Mouse (Mus musculus) ovary, adult 18-20 months (tissue): ENCODE measurements around the gene Defb25.
A peak's percentile ranks its signal among the peaks of the same experiment; 100 is the strongest.
"Not testable (repeated sequence)": the region's sequence is repeated elsewhere in the genome, so short reads cannot be mapped to it uniquely, and the experiment has no call there.

Experiments used
- DNase-seq: peaks from one replicate; pipeline ENCODE4 v3.0.0; 2022; ENCODE audit warnings: low spot score, mixed read lengths

Defb25 gene

DNA sequence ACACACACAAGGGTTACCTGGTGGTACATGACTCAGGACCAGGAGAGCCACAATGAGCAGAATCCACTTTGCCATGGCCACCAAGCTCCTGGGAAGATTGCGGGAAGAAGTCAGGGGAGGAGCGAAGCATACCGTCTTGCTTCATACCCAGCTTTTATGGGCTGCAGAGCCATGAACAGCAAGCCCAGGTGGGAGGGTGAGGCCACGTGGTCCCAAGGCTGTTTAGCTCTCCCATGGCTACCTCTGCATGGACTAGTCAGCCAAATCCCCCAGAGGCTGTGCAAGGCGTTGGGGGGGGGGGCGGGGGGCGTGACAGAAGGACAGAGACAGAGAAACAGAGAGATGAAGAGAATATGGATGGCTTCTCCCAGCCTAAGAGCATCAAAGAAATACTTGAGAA is at the start of gene Defb25:
Gene Defb25 (minus strand): TSS at position 101 of the 400 bp plus-strand sequence.
- no peak for DNase-seq

DNA sequence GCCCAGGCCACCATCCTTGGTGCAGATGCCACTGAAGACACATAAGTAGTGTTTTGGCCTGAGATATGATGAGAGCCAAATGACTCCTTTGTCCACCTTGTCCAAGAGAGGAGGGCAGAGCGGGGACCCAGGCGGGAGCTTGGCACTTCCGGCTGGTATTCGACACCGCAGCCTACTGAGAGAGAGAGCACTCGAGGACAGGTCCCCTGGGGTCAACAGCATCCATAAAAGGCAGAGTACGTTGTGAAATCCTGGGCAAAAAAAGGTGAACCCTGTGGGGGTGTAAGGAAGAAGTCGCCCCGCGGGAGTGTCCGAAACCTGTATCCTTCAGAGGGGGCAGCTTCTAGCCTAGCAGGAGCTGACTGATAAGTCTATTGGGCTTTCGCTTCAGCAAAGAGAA is 49.3 kb upstream of the Defb25 start:
- no peak for DNase-seq

DNA sequence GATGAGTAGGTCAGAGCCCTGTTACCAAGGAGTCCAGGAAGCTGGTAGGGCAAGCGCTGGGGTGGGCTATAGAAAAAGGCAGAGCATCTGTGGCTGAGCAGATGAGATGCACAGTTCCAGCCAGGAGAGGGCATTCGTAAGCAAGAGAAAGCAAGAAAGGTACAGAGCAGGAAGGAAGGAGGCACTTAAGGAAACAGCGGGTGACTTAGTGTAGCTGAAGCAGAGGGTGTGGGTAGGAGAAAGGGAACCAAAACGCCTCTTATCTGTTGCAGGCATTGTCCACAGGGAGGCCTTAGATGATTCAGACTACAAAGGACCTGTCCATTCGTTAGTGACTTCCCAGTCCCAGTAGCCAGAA is 48.8 kb upstream of the Defb25 start:
- DNase-seq: no peak

DNA sequence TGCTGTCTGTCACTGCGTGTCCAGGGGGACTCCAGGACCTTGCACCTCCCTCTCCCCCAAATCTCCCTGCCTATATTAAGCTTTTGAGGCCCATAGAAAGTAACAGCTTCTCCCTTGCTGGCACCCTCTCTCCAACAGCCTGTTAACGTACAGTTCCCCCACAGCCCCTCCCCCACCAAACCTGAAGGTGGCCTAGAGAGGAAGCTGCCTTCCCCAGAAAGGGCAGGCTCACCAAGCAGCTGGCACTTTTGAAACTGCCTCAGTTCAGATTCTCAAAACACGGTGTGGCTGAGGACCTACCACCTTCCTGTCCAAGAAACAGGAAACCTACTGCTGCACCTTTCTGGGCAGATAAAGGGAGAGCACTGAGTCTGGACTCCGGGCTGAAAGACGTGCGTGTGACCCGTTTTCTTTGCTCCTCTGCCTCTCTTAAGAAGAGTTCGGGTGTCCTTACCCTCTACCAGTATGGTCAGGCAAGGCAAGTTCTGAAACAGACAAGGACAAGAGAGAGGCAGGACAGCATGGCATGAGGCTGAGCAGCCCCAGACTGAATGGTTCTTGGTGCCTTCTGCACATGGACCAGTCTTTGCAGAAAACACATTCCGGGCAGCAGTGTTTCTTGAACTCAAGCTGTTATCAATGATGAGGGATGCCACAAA is 48.3 kb upstream of the Defb25 start:
- no peak for DNase-seq

DNA sequence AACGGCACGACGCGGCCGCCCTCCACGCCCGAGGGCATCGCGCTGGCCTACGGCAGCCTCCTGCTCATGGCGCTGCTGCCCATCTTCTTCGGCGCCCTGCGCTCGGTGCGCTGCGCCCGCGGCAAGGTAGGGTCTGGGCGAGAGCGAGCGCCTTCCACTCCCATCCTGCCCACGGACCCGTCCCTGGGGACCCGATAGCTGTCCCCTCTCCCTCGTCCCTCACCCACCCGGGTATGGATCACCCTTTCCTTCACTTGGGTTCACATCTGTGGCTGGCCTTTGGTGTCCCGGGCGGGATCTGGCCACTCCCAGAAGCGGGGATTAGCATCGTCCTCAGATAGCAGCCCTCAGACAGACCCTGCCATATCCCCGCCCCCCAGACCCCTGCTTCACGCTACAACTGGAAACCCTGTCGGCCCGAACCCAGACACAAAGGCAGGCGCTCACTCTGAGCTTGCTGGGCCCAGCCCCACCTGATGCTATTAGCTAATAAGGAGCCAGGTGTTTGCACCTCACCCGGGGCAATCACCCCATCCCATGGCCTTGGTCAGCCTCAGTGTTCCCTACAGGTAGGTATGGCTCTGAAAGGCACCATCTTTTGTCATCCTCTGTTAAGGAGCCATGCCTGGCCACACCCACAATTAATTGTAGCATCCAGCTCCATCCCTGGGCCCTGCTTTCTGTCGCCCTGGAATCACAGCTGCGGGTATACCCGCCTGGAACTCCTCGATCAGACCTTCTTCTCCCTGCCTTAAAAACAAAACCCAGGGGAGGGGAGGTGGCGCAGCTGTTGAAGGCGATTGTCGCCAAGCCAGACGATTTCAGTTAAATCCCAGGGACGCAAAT is 47.0 kb upstream of the Defb25 start:
- DNase-seq: no peak

DNA sequence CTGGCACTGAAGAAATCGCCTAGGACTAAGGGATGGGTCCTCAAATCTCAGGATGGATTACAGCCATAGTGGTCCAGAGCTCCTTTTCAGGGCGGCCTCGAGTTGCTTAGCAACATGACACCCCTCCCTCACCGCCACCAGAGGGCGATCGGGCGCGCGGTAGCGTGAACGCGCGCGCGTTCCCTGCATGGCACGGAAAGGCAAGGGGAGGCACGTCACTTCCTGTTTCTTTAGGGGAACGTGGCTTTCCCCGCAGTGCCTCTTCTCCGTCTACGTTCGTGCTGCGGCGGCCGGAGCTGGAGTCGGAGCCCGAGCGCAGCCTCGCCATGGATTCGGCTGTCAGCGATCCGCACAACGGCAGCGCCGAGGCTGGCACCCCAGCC is 46.4 kb upstream of the Defb25 start, which contains the start of gene H13:
Gene H13 (plus strand): TSS at position 206 of the 383 bp plus-strand sequence.
- peak; percentile 83 for DNase-seq

DNA sequence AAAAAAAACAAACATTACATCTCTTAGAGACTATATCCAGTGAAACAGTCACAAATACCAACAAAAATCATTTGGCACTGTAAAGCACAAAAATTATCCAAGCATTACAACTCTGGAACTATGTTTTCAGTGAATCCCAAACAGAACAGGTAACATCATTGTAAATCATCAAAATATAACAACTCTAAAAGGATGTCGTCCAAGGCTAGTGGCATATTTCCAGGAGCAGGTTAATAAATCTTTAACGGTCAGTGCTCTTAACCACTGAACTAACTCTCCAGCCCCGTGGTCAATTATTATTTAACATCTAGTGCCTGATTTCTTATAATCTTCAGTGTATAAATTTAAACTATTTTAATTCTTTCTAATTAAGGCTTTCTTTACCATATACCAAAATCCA is 43.3 kb upstream of the Defb25 start:
- not testable (repeated sequence) for DNase-seq

DNA sequence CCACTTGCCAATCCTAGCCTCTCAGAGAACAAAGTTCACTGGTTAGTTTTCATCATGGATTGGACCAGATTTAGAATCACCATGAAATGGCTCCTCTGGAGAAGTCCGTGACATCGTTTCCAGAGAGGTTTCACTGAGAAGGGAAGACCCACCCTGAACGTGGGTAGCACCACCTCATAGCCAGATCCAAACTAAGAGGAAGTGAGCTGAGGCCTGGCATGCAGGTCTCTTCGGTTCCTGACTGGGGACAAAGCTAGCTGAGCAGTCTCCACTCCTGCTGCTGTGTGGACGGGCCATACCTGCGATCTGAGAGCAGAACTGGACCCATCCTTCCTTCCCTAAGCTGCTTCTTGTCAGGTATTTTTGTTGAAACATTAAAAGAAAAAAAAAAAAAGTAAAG is 38.3 kb upstream of the Defb25 start:
- DNase-seq: no peak

DNA sequence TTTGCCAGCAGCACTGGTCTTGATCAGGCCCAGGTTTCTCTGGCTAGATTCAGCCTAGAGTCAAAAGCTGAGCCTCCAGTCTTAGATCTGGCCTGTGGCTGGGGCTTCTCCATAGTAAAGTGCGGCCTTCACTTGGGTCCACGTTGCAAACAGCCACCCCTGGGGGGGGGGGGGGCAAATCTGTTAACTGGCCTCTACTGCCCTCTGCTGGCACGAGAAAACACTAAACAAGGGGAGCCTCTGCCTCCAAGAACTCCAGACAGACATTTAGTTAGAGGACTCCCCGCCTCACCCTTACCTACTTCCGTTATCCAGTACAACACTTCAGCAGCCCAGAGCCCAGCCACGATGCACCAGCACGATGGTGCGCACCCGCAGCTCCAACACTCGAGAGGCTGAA is 34.5 kb upstream of the Defb25 start:
- no peak for DNase-seq

DNA sequence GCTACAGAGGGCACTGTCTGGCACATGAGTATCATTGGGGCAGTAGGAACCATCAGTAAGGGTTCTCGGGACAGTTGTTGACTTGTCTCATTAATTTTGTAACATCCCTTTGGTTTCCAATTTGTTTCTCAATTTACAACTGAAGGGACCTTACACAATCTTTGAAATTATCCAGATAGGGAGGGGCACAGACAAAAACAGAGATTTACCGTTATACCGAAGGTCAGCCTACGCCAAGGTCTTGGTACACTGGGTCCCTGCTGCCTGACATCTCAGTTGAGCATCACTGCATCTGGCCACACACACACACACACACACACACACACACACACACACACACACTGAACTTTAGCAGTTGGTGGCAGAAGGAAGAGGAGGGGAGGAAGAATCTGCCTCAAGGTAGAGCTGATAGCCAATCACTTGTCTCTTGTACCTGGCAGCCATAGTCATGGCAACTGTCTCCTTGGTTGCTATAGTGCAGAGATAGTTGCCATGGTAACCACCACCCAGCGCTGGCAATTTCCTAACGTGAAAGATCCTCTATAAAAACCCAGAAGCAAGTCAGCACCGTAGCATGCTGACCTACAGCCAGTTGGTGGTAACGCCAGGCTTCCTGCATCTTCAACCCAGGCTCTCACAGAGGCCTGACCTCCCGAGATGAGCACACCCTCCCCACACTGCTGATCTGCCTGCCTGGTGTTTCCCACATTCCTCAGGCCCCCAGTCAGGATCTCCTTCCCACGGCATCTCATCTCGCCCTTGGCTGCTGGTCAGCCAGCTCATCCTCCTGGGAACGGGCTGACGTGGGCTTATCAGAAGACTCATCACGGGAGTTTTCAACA is 31.2 kb upstream of the Defb25 start:
- DNase-seq: peak; percentile 40

DNA sequence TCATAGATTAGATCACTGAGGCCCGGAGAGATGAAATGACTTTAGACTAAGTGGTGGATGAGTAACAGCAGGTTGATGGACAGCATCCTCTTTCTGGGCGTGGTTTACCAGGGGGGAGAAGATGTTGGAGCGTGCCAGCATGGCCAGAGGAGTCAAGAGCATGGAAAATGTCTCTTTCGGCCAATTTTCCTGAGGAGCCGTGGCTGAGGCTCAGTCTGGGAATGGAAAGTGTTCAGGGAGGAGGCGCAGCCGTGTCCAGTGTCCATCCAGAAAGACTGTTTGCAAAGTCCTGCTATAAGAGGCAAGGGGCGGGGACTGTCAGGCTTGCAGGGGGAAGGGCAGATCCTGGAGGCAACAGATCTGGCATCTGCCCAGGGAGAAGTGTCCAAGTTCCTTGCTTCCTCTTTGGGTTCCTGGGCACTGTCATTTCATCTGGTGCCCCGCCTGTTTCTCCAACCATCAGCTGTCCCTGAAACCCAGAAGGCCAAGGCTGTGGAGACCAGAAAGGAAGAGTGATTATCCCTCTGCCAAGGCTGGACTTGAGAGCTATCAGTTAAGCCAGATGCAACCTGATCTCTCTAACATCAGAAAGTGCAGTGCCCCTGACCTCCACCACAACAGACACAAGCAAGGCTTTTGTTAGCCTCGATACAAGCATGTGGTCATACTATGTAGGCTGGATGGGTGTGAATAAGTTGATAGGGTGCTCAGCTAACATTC is 30.2 kb upstream of the Defb25 start:
- DNase-seq: peak; percentile 67

DNA sequence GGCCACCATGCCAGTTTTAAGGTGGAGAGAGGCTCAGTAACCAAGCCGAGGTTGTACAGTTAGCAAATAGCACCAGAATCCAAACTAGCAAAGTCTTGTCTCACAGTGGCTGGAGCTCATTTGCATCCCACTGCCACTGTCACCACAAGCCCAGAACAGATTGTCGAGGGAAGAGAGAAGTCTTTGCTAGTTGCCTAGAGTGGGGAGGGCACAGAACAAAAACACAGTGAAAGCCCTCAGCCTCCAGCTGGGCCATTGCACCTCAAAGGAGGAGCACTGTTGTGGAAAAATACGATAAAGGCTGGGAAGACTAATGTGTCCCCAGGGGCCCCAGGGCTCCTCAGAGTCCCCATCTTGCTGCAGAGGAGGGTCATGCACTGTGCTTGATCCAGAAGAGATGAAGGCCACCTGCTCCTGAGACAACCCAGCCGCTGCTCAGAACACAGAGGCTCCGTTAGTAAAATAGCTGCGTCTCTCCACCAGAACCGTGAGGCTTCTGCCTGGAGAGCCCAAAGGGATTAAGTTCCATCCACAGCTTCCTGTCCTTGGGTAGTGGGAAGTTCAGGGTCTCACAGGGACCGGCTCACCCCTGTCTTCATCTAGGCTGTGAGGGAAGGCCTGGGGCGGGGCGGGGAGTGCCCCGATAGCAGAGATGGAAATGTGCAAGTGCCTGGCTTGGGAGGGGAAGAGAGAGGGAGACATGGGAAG is 16.7 kb upstream of the Defb25 start:
- DNase-seq: peak; percentile 56

DNA sequence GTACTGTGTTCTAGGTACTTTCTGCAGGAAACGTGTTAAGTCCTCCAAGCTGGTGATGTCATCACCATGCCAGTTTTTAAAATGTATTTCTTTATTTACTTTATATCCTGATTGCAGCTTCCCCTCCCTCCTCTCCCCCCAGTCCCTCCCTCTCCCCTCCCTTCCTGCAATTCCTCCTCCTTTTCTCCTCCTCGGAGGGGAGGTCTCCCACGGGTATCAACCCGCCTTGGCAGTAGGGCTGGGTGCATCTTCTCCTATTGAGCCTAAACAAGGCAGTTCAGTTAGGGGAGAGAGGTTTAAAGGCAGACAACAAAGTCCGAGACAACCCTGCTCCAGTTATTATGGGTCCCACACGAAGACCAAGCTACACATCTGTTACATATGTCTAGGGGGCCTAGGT is 16.0 kb upstream of the Defb25 start:
- no peak for DNase-seq

DNA sequence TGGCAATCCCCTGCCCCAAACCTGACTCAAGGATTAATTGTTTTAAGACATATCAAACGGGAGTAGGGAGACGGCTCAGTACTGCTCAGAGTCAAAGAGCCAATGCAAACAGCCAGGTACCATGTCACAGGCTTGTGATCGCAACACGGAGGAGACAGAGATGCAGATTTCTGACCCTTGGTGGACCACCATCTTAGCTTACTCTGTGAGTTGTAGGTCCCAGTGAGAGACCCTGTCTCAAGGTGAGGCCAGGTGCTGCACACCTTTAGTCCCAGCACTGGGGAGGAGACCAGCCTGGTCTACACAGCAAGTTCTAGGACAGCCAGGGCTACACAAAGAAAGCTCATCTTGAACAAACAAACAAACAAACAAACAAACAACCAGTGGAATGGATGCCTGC is 14.5 kb upstream of the Defb25 start:
- no peak for DNase-seq

DNA sequence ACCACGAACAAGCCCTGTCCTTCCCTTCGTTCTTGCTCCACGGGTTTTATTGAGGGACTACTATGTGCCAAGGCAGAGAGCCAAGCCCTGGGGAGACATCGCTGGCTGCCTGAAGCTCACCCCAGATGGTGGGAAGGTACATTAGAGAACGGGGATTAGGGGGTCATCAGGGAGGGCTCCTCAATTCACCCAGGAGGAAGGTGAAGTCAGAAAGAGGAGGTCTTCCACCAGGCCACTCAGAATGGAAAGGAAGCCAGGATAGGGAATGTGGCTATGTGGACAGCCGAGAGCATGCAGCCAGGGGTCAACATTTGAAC is 14.1 kb upstream of the Defb25 start:
- no peak for DNase-seq

DNA sequence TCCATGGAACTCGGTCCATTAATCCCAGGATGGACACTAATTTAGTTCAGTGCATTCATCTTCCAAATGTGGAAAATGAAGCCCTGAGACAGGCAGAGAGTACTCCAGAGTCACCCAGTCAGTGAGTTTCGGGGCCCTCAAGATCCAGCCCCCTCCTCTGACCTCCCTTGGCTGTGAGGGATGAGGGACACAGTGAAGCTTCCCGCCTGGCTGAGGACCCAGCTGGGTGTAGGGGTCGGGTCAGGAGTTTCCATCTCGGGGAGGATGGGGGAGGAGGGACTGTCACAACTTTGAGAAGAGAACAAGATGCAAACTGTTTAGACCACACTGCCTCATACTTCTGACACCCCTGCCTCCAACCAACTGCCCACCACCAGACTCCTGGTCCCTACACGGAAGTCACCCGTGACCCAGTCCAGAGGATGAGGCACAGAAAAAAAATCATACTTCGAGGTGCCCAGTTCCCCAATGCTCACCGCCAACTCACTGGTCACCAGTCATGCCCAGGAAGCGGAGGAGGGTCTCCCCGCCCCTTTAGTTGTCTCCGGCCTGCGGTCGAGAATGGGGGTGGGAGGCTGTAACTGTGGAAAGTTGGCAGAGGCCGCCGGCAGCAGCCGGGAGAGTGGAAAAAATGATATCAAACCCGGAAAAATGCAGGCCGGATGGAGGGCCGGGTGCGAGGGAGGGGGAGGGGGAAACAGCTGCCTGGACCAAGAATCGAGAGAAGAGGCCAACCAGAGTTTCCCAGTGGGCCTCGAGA is 13.6 kb upstream of the Defb25 start:
- peak; percentile 69 for DNase-seq

DNA sequence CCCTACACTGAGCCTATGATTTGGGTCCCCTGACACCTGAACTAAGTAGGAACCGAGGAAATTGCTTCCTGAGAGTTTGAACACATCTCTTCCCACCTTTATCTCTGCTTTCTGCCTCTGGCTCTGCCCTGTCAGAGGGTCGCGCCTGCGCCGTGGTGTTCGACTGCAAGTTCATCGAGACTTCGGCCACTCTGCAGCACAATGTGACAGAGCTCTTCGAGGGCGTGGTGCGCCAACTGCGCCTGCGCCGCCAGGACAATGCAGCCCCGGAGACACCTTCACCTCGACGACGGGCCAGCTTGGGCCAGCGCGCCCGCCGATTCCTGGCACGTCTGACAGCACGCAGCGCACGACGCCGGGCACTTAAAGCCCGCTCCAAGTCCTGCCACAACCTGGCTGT is 11.5 kb upstream of the Defb25 start:
- DNase-seq: no peak

DNA sequence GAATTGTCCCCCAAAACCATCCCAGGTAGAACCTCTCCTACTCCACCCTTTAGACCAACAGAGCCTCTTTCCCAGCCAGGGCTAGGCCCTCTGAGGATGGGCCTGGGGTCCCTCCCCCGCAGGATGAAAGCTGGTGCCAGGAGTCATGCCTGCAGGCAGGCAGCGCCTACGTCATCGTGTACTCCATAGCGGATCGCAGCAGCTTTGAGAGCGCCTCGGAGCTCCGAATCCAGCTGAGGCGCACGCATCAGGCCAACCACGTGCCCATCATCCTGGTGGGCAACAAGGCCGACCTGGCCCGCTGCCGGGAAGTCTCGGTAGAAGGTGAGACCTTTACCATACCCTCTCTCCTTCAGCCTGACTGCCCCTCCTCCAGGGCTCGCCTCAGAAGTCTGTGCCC is 10.5 kb upstream of the Defb25 start:
- DNase-seq: no peak

DNA sequence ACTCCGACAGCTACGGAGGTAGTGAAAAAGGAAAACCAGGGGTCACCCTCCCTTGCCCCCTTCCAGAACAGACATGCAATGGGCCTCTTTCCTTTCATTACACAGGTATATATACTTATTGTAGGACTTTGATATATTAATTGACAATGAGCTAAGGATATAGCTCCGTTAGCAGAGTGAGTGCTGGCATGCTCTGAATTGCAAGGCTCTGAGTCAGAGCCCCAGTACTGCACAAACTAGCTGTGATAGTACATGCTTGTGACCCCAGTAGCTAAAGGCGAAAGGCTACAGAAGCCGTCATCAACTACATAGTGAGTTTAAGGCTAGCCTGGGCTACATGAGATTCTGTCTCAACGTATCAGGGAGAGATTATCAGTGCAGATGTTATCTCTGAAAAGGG is 7.1 kb upstream of the Defb25 start:
- DNase-seq: no peak

DNA sequence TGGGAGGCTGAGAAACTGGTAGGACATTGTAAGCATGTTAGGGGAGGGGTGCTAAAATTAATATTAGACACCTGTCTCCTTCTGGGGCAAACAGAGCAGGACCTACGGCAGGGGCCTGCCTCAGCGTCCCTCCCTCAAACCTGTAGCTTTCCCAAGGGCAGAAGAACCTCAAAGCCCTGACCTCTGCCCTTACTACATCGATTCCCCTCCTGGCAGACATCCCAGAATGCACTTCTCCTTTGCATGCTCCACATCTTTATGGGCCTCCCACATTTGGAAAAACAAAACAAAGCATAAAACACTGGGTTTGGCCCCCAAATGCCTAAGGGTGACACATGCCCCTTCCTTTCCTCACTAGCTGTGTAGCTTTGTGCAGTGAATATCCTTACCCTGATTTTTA is 6.4 kb upstream of the Defb25 start:
- no peak for DNase-seq

DNA sequence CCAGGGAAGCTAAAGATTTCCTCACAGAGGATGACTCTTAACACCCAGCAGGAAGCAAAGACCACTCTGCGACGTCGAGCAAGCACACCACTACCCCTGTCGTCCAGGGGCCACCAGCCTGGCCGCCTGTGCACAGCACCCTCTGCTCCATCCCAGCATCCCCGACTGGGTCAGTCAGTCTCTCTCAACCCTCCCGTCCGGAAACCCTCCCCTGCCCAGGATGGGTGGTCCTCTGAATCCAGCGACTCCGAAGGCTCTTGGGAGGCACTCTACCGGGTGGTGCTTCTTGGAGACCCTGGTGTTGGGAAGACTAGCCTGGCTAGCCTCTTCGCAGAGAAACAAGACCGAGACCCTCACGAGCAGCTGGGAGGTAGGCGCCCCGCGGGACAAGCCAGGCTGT is 5.2 kb upstream of the Defb25 start:
- no peak for DNase-seq
